Mouse (Mus musculus) layer of hippocampus, adult 8-10 months (tissue): ENCODE results near the gene Rab40c. TPM values are rescaled to one million over a fixed set of nuclear protein-coding genes. Genes with fewer than 3 reads are reported as not detected.

Experiments
- DNase-seq, 2 experiments: peaks; one replicate each; pipeline ENCODE4 v3.0.0; 2022; ENCODE audit warnings: low spot score in 2 of 2
- total RNA-seq, 4 experiments: library from RNA; stranded (reverse); gene quantifications; 2 replicates each; pipeline ENCODE4 v1.2.4; 2022

The Rab40c gene
- total RNA-seq, 4 experiments from 2014 or later = 42.0 to 72.9 (median 46.4) TPM

- DNase-seq = no peak
These were observed 27.4 kb upstream of the Rab40c start for GRCm38 (mm10) chr17:25946891-25947290.

- DNase-seq = no peak
These were observed 26.8 kb upstream of the Rab40c start for GRCm38 (mm10) chr17:25946349-25946748.

DNA sequence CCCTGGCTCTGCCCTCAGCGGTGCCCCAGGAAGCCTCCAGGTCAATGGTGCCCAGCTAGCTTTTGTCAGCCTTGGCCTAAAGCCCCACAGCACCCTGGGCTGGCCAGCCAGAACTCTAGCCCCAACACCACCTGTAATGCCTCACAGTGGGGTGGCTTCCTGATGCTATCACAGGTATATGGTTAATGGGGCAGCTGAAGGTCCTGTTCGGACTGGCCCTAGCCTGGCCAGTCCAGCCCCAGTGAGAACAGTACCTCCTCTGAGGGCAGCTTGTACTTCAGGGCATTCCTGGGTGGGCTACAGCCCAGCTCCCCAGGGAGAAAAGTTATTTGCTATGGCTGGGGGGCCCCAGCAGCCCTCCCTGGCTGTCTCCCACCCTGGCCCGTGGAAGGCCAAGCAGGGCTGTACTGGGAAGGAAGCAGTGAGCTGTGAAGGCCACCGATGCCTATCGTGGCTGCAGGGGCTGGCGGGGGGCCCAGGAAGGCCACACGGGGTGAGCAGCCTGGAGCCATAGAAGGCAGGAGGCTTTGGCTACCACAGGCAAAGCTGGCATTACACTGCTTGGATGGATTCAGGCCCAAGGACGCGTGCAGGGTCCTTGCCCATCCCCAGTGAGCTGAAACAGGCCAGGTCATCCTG is 26.1 kb upstream of the Rab40c start:
- DNase-seq = no peak

DNA sequence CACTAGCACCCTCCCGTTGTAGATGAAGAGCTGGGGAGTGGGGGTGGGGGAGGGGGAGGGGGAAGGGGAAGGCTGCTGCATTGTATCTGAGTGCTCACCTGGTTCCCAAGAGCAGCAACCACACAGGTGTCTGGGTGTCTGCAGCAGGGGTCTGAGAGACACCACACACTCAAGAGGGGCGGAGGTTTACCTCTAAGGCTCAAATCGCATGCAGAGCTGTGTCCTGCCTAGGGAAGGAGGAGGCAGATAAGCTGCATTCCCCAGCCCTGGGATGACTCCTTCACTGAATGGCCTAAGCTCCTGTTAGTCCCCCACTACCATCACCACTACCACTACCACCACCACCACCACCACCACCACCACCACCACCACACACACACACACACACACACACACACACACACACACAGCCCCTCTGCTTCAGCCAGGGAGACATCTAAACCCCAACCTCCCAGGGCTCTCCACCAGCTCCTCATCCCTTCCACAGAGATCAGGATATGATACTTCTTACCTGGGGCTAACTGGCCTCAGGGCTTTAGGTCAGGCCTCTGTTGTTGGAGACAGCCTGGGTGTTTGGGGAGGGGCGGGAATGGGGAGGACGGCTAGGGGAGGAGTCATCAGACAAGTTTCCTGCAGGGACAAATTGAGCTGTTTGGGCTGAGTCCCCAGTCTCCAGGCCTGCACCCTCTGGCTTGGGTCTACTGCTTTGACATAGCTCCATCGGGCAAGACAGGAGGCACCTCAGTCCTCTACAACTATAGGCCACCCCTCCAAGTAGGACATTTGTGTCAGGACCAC is 25.0 kb upstream of the Rab40c start, which contains the start of the genes Pigq and Nhlrc4:
TSS of gene Pigq (minus strand) at position 571 of the 798 bp plus-strand sequence.
TSS of gene Nhlrc4 (minus strand) at position 596 of the 798 bp plus-strand sequence.
- DNase-seq = no peak

- no peak for DNase-seq
These were observed 24.2 kb upstream of the Rab40c start for GRCm38 (mm10) chr17:25943769-25944168.

DNA sequence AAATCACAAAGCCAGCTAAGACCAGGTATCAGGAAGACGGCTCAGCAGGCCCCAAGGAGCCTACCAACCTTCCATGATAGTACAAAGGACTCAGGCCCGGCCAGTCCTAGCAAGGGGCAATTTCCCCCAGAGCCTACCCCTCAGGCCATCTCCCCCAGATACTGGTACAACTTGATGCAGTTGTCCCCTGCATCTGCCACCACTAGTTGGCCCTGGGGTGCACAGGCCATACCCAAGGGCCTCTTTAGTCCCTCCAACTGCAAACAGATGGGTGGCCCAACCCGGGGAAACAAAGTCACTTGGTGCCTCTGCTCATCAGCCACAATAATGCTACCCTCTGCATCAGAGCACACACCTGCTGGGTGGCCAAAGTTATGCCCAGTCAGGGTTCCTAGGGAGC is 23.7 kb upstream of the Rab40c start:
- DNase-seq = no peak

GRCm38 (mm10) chr17:25942597-25943151 is 23.1 kb upstream of the Rab40c start:
- DNase-seq = no peak

GRCm38 (mm10) chr17:25941511-25942241 is 22.1 kb upstream of the Rab40c start:
- peak in 1 of 2 experiments; percentile 61 for DNase-seq

GRCm38 (mm10) chr17:25934526-25934925 is 15.0 kb upstream of the Rab40c start:
- DNase-seq = no peak

GRCm38 (mm10) chr17:25925348-25925747 is 5.8 kb upstream of the Rab40c start:
- peak; percentile 67 to 80 for DNase-seq

DNA sequence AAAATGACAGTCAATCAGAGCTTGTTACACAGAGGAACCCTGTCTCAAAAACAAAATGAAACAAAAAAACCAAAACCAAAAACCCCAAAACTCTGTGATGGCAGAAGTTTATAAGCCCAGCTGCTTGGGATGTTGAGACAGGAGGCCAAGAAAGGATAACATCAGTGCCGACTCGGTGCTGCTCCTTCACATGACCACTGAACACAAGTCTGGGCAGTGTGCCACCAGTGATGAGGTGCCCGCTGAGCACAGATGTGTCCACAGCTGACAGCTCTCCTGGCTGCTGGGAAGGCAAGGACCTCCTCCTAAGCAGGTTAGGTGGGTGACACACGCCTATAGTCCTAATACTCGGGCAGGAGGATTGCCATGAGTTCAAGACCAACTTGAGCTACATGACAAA is 2.6 kb upstream of the Rab40c start:
- no peak for DNase-seq

DNA sequence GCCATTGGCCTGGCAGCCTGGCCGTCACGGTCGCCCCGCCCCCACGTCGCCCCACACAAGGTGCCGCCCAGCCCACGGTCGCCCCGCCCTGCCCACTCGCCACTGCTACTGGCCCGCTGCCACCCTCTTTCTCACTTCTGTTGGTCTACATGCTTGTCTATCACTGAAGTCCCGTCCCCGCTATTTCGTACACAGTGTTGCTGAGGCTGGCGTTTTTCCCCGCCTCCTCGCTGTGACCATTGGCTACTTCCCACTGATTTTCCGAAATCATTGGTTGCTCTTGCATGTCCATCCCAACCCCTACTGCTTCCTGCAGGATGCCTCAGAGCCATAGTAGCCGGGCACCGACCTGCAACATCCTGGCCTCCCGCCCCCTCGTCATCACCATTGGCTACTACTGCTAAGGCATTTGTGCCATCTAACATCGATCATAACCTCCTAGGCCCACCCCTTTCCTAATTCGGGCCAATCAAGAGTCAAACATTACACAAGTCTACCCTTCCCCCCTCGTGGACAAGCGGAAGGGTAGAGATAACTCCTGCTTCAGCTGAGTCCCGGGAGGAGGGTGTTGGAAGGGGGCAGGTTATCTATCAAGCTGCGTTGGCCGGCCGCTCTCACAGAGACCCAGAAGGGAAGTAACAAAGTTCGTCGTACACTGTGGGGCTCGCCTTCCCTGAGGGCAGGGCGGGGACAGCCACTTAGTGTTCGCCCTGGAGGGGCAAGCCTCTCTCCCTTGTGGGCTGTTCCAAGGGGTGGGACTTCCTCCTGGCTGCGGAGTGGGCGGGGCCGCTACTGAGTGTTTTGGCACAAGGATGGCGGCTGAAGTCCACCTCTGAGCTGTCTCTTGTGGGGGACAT is 487 bp upstream of the Rab40c start:
- peak; percentile 100 for DNase-seq

GRCm38 (mm10) chr17:25918037-25918750 is 1.3 kb downstream of the Rab40c start:
- no peak for DNase-seq

DNA sequence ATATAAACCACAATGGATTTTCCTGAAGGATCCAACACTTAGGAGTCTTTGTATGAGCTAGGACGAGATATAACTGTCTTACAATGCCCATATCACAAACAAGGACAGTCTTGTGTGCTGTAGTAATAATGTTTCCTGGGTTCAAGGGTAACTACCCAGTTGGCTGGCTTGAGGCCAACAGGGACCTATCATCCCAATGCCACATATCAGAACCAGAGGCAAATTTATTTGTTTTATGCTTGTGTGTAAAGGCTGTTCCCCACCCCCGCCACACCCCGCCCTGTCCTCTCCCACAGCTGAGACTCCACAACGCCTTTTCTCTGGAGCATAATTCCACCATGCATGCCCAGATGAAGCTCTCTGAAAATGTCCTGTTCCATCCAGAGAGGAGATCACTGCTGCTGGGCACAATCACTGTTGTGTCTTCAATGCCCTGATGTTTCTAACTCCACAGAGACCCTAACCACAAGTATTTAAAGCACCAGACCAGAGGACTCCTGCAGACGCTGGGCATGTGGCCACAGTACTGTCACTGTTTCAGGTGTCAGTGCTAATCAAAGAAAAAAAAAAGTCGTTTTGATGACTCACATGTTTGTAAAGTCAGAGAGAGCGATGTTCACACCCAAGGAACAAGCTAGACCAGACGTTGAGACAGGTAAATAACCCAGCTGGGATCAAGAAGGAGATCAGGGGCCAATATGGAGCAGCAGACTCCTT is 2.4 kb downstream of the Rab40c start:
- DNase-seq = no peak

GRCm38 (mm10) chr17:25914295-25914694 is 5.2 kb downstream of the Rab40c start:
- no peak for DNase-seq

DNA sequence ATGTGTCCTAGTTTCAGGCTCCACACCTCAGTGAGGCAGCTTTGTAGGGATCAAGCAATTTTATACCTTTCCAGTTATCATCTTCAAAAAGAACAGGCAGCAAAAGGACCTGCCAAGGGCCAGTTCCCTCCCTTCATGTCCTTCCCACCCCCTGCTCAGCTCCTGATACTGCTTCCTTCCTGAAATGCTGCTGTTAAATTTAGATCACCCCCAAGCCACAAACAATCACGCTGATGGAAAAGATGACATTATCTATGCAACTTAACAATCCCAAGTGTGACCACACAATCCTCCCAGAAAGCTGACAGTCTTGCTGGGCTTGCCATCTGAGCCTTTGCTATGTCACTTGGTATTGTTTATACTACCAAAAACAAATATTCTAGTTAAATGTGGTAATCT is 5.7 kb downstream of the Rab40c start:
- no peak for DNase-seq

DNA sequence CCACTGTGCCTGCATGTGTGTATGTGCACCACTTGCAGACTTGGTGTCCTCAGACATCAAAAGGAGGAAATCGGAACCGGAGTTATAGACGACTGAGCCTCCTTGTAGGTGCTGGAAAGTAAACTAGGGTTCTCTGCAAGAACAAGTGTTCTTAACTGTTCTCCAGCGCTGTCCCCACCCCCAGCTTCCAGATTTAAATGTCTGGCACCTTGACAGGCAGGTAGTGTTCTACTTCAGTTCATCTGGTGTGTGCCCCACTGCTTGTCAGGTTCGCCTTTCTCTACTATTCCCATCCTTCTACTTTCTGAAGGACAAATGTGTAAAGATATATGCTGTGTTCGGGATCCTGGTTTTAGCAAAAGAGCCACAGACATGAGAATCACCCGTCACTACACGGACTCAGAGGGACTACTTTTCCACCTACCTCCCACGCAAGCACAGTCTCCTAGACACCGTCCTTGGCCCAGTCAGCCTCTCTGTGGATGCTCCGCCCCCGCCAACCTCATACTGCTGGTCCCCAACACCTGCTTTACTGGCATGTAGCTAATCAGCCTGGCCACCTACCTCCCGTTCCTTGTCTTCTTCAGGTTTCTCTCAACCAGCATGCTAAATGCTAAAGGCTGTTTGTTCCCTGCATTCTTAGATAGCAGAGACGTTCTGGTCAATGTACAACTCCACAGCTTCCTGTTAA is 6.2 kb downstream of the Rab40c start:
- DNase-seq = peak; percentile 68 to 72

DNA sequence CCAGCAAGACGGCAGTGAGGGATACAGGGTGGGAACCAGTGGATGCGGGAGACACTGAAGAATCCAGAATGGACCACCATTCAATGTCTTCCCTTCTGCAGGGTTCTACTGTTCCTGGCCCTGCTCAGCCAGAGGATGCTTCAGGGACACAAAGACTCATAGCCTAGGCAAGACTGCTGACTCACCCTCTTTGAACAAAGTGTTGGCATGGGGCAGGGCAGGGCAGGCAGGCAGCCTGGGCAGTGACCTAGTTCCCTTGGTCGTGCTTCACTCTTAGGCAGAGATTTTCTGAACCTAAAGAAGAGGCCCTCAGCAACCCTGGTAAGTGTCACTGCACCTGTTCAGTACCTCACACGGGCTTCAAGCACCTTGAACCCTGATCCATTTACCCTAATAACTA is 7.7 kb downstream of the Rab40c start:
- DNase-seq = no peak

- no peak for DNase-seq
These were observed 11.9 kb downstream of the Rab40c start for GRCm38 (mm10) chr17:25907640-25908039.
